Mouse (Mus musculus): Measurements from ENCODE around the gene Itga8.

- TF ChIP-seq MAFK (IDR thresholded peaks at IDR 0.05; ENCODE audit: insufficient read depth, low read depth, low read length) = no peak
- no peak for TF ChIP-seq ZNF384 (IDR thresholded peaks at IDR 0.05; ENCODE audit: low read depth, low read length)
- TF ChIP-seq ZC3H11A (IDR thresholded peaks at IDR 0.05; ENCODE audit: borderline replicate concordance, low read depth, low read length) = no peak
- no peak for TF ChIP-seq HCFC1 (IDR thresholded peaks at IDR 0.05; ENCODE audit: borderline replicate concordance, insufficient read depth, low read length)
Observed at GRCm38 (mm10) chr2:12292023-12292820, 9.5 kb downstream of the Itga8 start.

Measured in ES-E14 (cell line).